Mouse (Mus musculus): Measurements from ENCODE around the gene Chkb. TPM values are rescaled to one million over a fixed set of nuclear protein-coding genes. Genes with fewer than 3 reads are reported as not detected.
A peak's percentile ranks its signal among the peaks of the same experiment; 100 is the strongest.

Chkb gene
- polyA plus RNA-seq, 1 experiment from 2014 or later = 59.3 TPM

DNA sequence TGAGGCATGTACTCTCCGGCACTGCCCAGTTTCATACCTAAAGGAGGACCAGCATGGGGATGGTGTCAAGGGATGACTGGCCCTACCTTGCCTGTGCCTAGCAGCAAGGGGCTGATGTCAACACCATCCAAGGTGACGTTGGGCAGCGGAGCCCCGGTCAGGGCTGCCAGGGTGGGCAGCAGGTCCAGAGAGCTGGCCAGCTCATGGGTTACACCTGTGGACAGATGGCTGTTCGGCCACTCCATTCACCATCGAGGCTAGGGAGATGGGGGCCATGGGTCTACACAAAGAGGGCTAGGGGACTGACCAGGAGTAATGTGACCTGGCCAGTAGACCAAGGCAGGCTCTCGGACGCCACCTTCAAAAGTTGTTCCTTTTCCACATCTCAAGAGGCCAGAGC, 44.2 kb upstream of the Chkb start:
- ATAC-seq = no peak
- Histone ChIP-seq H3K36me3 (ENCODE audit: control insufficient read depth, insufficient read depth, low read length) (no peaks in the 10 kb centered on the region), H3K9ac (ENCODE audit: low read length) (no peak overlapping the region), H3K4me3 (ENCODE audit: low read depth, low read length) (no peak overlapping the region), H3K27ac (ENCODE audit: low read depth, low read length) (no peak overlapping the region), H3K4me2 (ENCODE audit: low read length) (no peak overlapping the region), H3K27me3 (replicated peaks; ENCODE audit: control insufficient read depth, insufficient read depth, low read length) (no peaks in the 10 kb centered on the region; the same call in 1 of the 2 replicates), H3K9me3 (replicated peaks; ENCODE audit: control insufficient read depth, low read length) (no peaks in the 10 kb centered on the region), H3K4me1 (ENCODE audit: control insufficient read depth, insufficient read depth, low read length) (peaks cover 6% of the 10 kb centered on the region)
- DNase-seq (ENCODE audit: low spot score) = no peak
- 96% methylated on average over 8 of the region's 8 CpGs for WGBS

GRCm38 (mm10) chr15:89473370-89473769, 43.7 kb upstream of the Chkb start:
- ATAC-seq (no peak), DNase-seq (ENCODE audit: low spot score) (no peak)
- no peak overlapping the region for H3K4me3 ChIP-seq (ENCODE audit: low read depth, low read length)
- no peaks in the 10 kb centered on the region; the same call in 1 of the 2 replicates for H3K27me3 ChIP-seq (replicated peaks; ENCODE audit: control insufficient read depth, insufficient read depth, low read length)
- peaks cover 6% of the 10 kb centered on the region for H3K4me1 ChIP-seq (ENCODE audit: control insufficient read depth, insufficient read depth, low read length)
- H3K4me2 ChIP-seq (ENCODE audit: low read length) = no peak overlapping the region
- H3K27ac ChIP-seq (ENCODE audit: low read depth, low read length) = no peak overlapping the region
- no peak overlapping the region for H3K9ac ChIP-seq (ENCODE audit: low read length)
- 83% methylated on average over 9 of the region's 9 CpGs for WGBS
- no peaks in the 10 kb centered on the region for H3K36me3 ChIP-seq (ENCODE audit: control insufficient read depth, insufficient read depth, low read length)
- H3K9me3 ChIP-seq (replicated peaks; ENCODE audit: control insufficient read depth, low read length) = no peaks in the 10 kb centered on the region

DNA sequence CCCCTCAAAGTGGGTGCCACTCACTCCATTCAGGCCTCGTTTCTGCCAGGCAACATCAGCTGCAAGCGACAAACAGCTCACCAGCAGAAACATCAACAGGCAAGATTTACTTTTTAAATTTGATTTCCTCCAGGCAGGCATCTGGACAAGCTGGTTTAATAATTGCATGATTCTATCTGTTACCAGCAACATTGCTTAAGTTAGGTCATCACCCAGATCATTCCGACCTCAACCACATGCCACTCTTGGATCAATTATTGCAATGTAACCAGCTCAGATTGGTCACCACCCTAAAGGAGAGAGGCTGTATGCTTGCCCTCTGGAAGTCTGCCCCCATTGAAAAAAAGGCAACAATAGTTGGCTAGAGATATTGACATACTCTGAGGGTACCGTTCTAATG, 41.8 kb upstream of the Chkb start:
- H3K4me1 ChIP-seq (ENCODE audit: control insufficient read depth, insufficient read depth, low read length) = peaks cover 6% of the 10 kb centered on the region
- no peak overlapping the region for H3K9ac ChIP-seq (ENCODE audit: low read length)
- H3K9me3 ChIP-seq (replicated peaks; ENCODE audit: control insufficient read depth, low read length) = no peaks in the 10 kb centered on the region
- no peaks in the 10 kb centered on the region for H3K27me3 ChIP-seq (replicated peaks; ENCODE audit: control insufficient read depth, insufficient read depth, low read length)
- ATAC-seq (no peak), DNase-seq (ENCODE audit: low spot score) (no peak)
- H3K4me3 ChIP-seq (ENCODE audit: low read depth, low read length) = no peak overlapping the region
- H3K27ac ChIP-seq (ENCODE audit: low read depth, low read length) = no peak overlapping the region
- no peaks in the 10 kb centered on the region for H3K36me3 ChIP-seq (ENCODE audit: control insufficient read depth, insufficient read depth, low read length)
- WGBS = 90% methylated on average over 4 of the region's 4 CpGs
- H3K4me2 ChIP-seq (ENCODE audit: low read length) = no peak overlapping the region

DNA sequence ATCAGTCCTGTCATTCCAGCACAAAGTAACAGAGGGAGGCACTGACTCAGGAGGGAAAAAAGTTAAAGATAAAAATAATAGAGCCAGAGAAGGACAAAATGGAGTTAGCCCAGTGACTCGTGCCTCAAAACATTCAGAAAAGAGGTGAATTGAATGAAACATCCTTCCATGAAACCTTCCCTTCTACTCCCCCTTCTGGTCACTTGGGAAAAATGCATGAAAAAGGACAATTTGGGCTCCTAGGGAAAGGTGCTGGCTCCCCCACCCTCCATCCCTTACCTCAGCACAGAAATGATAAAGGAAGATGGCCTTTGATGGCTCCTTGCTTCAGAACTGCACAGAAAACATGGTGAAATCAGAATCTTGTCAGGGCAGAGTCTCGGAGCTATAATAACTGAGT, 38.9 kb upstream of the Chkb start:
- no peak overlapping the region for H3K9ac ChIP-seq (ENCODE audit: low read length)
- DNase-seq (ENCODE audit: low spot score) (peak; percentile 75), ATAC-seq (0 out of 2 replicates have a peak, but pooled peaks have one; percentile 28)
- 24% methylated on average over 2 of the region's 2 CpGs for WGBS
- no peaks in the 10 kb centered on the region for H3K36me3 ChIP-seq (ENCODE audit: control insufficient read depth, insufficient read depth, low read length)
- no peak overlapping the region for H3K4me2 ChIP-seq (ENCODE audit: low read length)
- H3K4me3 ChIP-seq (ENCODE audit: low read depth, low read length) = no peak overlapping the region
- H3K27ac ChIP-seq (ENCODE audit: low read depth, low read length) = no peak overlapping the region
- no peaks in the 10 kb centered on the region for H3K4me1 ChIP-seq (ENCODE audit: control insufficient read depth, insufficient read depth, low read length)
- no peaks in the 10 kb centered on the region for H3K27me3 ChIP-seq (replicated peaks; ENCODE audit: control insufficient read depth, insufficient read depth, low read length)
- H3K9me3 ChIP-seq (replicated peaks; ENCODE audit: control insufficient read depth, low read length) = no peaks in the 10 kb centered on the region

- Histone ChIP-seq H3K4me3 (ENCODE audit: low read depth, low read length) (no peak overlapping the region), H3K4me1 (ENCODE audit: control insufficient read depth, insufficient read depth, low read length) (no peaks in the 10 kb centered on the region), H3K9ac (ENCODE audit: low read length) (no peak overlapping the region), H3K27me3 (replicated peaks; ENCODE audit: control insufficient read depth, insufficient read depth, low read length) (no peaks in the 10 kb centered on the region), H3K4me2 (ENCODE audit: low read length) (no peak overlapping the region), H3K36me3 (ENCODE audit: control insufficient read depth, insufficient read depth, low read length) (peaks cover 25% of the 10 kb centered on the region), H3K9me3 (replicated peaks; ENCODE audit: control insufficient read depth, low read length) (no peaks in the 10 kb centered on the region), H3K27ac (ENCODE audit: low read depth, low read length) (no peak overlapping the region)
- peak; percentile 30 for ATAC-seq
- WGBS = 4% methylated on average over 1 of the region's 1 CpGs
- peak; percentile 56 for DNase-seq (ENCODE audit: low spot score)
Observed at GRCm38 (mm10) chr15:89465052-89465451, 35.3 kb upstream of the Chkb start.

DNA sequence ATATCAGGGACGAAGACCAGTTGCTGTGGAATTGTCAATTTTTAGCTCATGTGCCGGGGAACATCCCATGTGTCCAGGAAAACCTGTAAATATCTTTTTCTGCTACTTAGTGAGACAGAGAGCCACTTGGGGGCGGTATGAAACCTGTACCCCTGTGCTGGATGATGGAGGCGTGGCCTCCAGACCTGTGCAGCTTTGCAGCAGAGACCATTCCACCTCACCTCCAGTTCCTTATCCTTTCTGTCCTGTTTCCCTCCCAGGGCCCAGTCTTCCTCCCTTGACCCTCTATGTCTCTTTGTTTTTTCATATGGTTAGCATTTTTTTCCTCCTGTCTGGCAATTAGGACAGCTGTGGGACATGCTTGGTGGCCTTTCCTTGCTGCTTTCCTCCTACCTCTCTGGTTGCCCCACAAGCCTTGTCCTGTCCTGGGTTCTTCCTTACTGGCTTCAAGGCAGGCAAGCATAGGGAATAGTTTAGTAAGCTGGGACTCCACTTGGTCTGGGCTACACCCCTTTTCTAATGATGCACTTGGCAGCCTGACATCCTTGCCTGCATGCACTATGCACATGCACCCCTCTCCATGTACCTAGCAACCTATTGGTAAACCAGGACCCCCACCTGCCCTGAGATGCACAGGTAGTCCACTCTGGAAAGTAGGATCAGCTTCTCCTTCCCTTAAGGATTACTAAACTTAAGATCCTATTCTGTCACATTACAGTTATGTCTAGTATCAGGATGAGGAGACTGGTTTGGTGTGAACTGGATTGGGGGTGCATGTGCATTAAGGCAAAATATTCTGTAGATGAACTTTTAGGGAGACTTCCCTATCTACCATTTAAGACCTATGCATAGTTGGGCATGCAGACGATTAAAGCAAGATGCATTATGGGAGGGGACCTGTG, 33.9 kb upstream of the Chkb start:
- no peak overlapping the region for H3K4me3 ChIP-seq (ENCODE audit: low read depth, low read length)
- no peak overlapping the region for H3K27ac ChIP-seq (ENCODE audit: low read depth, low read length)
- peaks cover 39% of the 10 kb centered on the region for H3K36me3 ChIP-seq (ENCODE audit: control insufficient read depth, insufficient read depth, low read length)
- no peak overlapping the region for H3K9ac ChIP-seq (ENCODE audit: low read length)
- DNase-seq (ENCODE audit: low spot score) (no peak), ATAC-seq (no peak)
- no peaks in the 10 kb centered on the region for H3K27me3 ChIP-seq (replicated peaks; ENCODE audit: control insufficient read depth, insufficient read depth, low read length)
- H3K4me2 ChIP-seq (ENCODE audit: low read length) = no peak overlapping the region
- H3K9me3 ChIP-seq (replicated peaks; ENCODE audit: control insufficient read depth, low read length) = no peaks in the 10 kb centered on the region
- 67% methylated on average over 5 of the region's 5 CpGs for WGBS
- H3K4me1 ChIP-seq (ENCODE audit: control insufficient read depth, insufficient read depth, low read length) = no peaks in the 10 kb centered on the region

GRCm38 (mm10) chr15:89462176-89462575, 32.5 kb upstream of the Chkb start:
- no peak overlapping the region for H3K9ac ChIP-seq (ENCODE audit: low read length)
- no peaks in the 10 kb centered on the region for H3K9me3 ChIP-seq (replicated peaks; ENCODE audit: control insufficient read depth, low read length)
- no peak overlapping the region for H3K4me2 ChIP-seq (ENCODE audit: low read length)
- H3K36me3 ChIP-seq (ENCODE audit: control insufficient read depth, insufficient read depth, low read length) = peaks cover 53% of the 10 kb centered on the region
- DNase-seq (ENCODE audit: low spot score) = no peak
- H3K27ac ChIP-seq (ENCODE audit: low read depth, low read length) = no peak overlapping the region
- no peak for ATAC-seq
- no peak overlapping the region for H3K4me3 ChIP-seq (ENCODE audit: low read depth, low read length)
- 86% methylated on average over 7 of the region's 7 CpGs for WGBS
- H3K27me3 ChIP-seq (replicated peaks; ENCODE audit: control insufficient read depth, insufficient read depth, low read length) = no peaks in the 10 kb centered on the region
- no peaks in the 10 kb centered on the region for H3K4me1 ChIP-seq (ENCODE audit: control insufficient read depth, insufficient read depth, low read length)

DNA sequence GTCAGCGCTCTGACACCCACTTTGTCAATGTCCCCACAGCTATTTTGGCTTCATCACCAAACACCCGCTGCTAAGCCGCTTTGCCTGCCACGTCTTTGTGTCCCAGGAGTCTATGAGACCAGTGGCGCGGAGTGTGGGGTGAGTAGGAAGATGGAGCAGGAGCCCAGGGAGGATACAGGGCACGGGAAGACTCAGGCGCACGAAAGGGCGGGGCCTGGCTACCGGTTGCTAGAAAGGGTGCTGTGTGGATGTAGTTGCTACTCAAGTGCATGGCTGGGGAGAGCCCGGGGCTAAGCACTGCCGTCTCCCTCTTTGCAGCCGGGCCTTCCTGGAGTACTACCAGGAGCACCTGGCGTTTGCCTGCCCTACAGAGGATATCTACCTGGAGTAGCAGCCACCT, 31.6 kb upstream of the Chkb start:
- 88% methylated on average over 15 of the region's 15 CpGs for WGBS
- no peak overlapping the region for H3K27ac ChIP-seq (ENCODE audit: low read depth, low read length)
- H3K36me3 ChIP-seq (ENCODE audit: control insufficient read depth, insufficient read depth, low read length) = peaks cover 61% of the 10 kb centered on the region

GRCm38 (mm10) chr15:89460298-89460697, 30.6 kb upstream of the Chkb start:
- no peaks in the 10 kb centered on the region for H3K9me3 ChIP-seq (replicated peaks; ENCODE audit: control insufficient read depth, low read length)
- H3K27me3 ChIP-seq (replicated peaks; ENCODE audit: control insufficient read depth, insufficient read depth, low read length) = no peaks in the 10 kb centered on the region
- H3K4me2 ChIP-seq (ENCODE audit: low read length) = no peak overlapping the region
- H3K36me3 ChIP-seq (ENCODE audit: control insufficient read depth, insufficient read depth, low read length) = peaks cover 62% of the 10 kb centered on the region
- no peak for DNase-seq (ENCODE audit: low spot score)
- no peak overlapping the region for H3K27ac ChIP-seq (ENCODE audit: low read depth, low read length)
- peaks cover 4% of the 10 kb centered on the region for H3K4me1 ChIP-seq (ENCODE audit: control insufficient read depth, insufficient read depth, low read length)
- no peak overlapping the region for H3K4me3 ChIP-seq (ENCODE audit: low read depth, low read length)
- 81% methylated on average over 10 of the region's 10 CpGs for WGBS
- no peak for ATAC-seq
- H3K9ac ChIP-seq (ENCODE audit: low read length) = no peak overlapping the region

More for the DNA sequence above, 31.6 kb upstream of the Chkb start:
- Histone ChIP-seq H3K4me3 (ENCODE audit: low read depth, low read length) (no peak overlapping the region), H3K9ac (ENCODE audit: low read length) (no peak overlapping the region), H3K27me3 (replicated peaks; ENCODE audit: control insufficient read depth, insufficient read depth, low read length) (no peaks in the 10 kb centered on the region), H3K4me1 (ENCODE audit: control insufficient read depth, insufficient read depth, low read length) (no peaks in the 10 kb centered on the region), H3K9me3 (replicated peaks; ENCODE audit: control insufficient read depth, low read length) (no peaks in the 10 kb centered on the region), H3K4me2 (ENCODE audit: low read length) (no peak overlapping the region)
- DNase-seq (ENCODE audit: low spot score) (no peak), ATAC-seq (no peak)

Measured in forebrain, embryonic 14.5 days (tissue).